Mouse (Mus musculus) liver, embryonic 16.5 days (tissue): Measurements from ENCODE around the gene Mtus2. TPM values are rescaled to one million over a fixed set of nuclear protein-coding genes. Genes with fewer than 3 reads are reported as not detected.
A peak's percentile ranks its signal among the peaks of the same experiment; 100 is the strongest.

ENCODE experiments used
- ATAC-seq: fragments of 200-750 bp; cut with Nextera tagmentation; 2 replicates; pipeline ENCODE4 v1.8.0; 2017; ENCODE audit warnings: low read depth, mild to moderate bottlenecking, moderate number of reproducible peaks, moderate library complexity
- H3K27ac ChIP-seq: fragments of 300-500 bp; sonication (generic); 2 replicates; pipeline ENCODE4 v1.5.1; 2014; ENCODE audit warnings: mild to moderate bottlenecking, low read length
- H3K27me3 ChIP-seq: fragments of 300-500 bp; sonication (generic); 2 replicates; pipeline ENCODE4 v1.6.1; 2014; ENCODE audit warnings: low read depth, low read length, mixed read lengths; ENCODE audit not compliant: control insufficient read depth, insufficient read depth
- H3K36me3 ChIP-seq: fragments of 300-500 bp; sonication (generic); 2 replicates; pipeline ENCODE4 v1.6.1; 2014; ENCODE audit warnings: mild to moderate bottlenecking; ENCODE audit not compliant: control insufficient read depth, insufficient read depth
- H3K4me1 ChIP-seq: fragments of 300-500 bp; sonication (generic); 2 replicates; pipeline ENCODE4 v1.6.1; 2014; ENCODE audit warnings: low read depth, low read length, mixed read lengths; ENCODE audit not compliant: control insufficient read depth
- H3K4me2 ChIP-seq: fragments of 300-500 bp; sonication (generic); 2 replicates; pipeline ENCODE4 v1.6.1; 2014; ENCODE audit warnings: low read depth, low read length, mixed read lengths
- H3K4me3 ChIP-seq: fragments of 300-500 bp; sonication (generic); 2 replicates; pipeline ENCODE4 v1.5.1; 2014; ENCODE audit warnings: low read depth, mild to moderate bottlenecking, low read length
- H3K9ac ChIP-seq: fragments of 300-500 bp; sonication (generic); 2 replicates; pipeline ENCODE4 v1.6.1; 2014; ENCODE audit warnings: low read depth, low read length
- H3K9me3 ChIP-seq: fragments of 300-500 bp; sonication (generic); replicated peaks from 2 replicates; pipeline ENCODE4 v1.6.1; 2016; ENCODE audit warnings: low read length; ENCODE audit not compliant: control insufficient read depth
- WGBS: fragments of 180-500 bp; shearing (Covaris S2); extraction: QIAGEN DNeasy Blood & Tissue Kit; methylation state at CpG from one replicate; pipeline ENCODE4 v1.1.7; 2014; ENCODE audit not compliant: insufficient replicate concordance; 5-methylcytosine and 5-hydroxymethylcytosine counted together
- polyA plus RNA-seq: library from polyadenylated mRNA; unstranded; fragments of >200 nt; fragmentation: Nextera tagmentation; extraction: Ambion mirVana; gene quantifications from 2 replicates; pipeline ENCODE4 v1.2.1, GENCODE M21; 2015

The Mtus2 gene
- polyA plus RNA-seq, 1 experiment from 2014 or later = 0.72 TPM

- no peak overlapping the region for H3K4me3 ChIP-seq
- peaks cover 11% of the 10 kb centered on the region for H3K36me3 ChIP-seq
- 81% methylated on average over 3 of the region's 3 CpGs for WGBS
- H3K4me1 ChIP-seq = no peaks in the 10 kb centered on the region; the same call in 1 of the 2 replicates
- H3K27ac ChIP-seq = no peak overlapping the region
- no peak overlapping the region for H3K9ac ChIP-seq
- H3K9me3 ChIP-seq = no peaks in the 10 kb centered on the region
- no peak for ATAC-seq
- no peaks in the 10 kb centered on the region for H3K27me3 ChIP-seq
- H3K4me2 ChIP-seq = no peak overlapping the region
Measured at GRCm38 (mm10) chr5:148328982-148329381, 371.9 kb downstream of the Mtus2 start.

DNA sequence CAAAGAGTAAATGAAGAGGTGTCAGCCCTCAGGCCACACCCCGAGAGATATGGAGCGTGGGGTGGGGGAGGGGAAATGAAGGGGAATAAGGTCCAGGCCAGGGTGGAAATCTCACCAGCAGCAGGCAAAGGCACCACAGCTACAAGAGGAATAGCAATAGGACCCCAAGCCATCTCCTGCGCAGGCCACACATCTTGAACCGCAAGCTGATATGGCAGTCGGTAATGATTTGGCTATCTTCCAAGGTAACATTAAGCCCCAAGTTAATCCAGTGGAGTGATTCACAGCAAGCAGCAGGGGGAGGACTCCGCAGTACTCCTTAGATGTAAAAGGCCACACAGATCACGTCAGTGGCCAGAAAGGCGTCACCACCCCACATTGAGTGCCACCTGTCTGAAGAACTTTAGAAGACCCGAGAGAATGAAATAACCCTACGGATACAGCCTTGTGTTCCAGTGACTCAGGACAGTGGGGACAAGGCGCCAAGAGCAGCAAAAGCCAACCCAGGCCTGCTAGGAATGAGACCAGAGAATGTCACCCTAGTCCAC is 374.2 kb downstream of the Mtus2 start:
- H3K27ac ChIP-seq = no peak overlapping the region
- no peak overlapping the region for H3K4me3 ChIP-seq
- no peaks in the 10 kb centered on the region; the same call in 1 of the 2 replicates for H3K4me1 ChIP-seq
- no peak overlapping the region for H3K4me2 ChIP-seq
- H3K9me3 ChIP-seq = no peaks in the 10 kb centered on the region
- 80% methylated on average over 11 of the region's 11 CpGs for WGBS
- no peak overlapping the region for H3K9ac ChIP-seq
- peaks cover 17% of the 10 kb centered on the region for H3K36me3 ChIP-seq
- H3K27me3 ChIP-seq = no peaks in the 10 kb centered on the region
- no peak for ATAC-seq

GRCm38 (mm10) chr5:148331926-148332621 is 375.0 kb downstream of the Mtus2 start:
- Histone ChIP-seq H3K9me3 (no peaks in the 10 kb centered on the region), H3K9ac (no peak overlapping the region), H3K4me3 (no peak overlapping the region), H3K27me3 (no peaks in the 10 kb centered on the region), H3K4me2 (no peak overlapping the region), H3K36me3 (peaks cover 17% of the 10 kb centered on the region), H3K27ac (no peak overlapping the region), H3K4me1 (no peaks in the 10 kb centered on the region; the same call in 1 of the 2 replicates)
- no peak; the same call in 1 of the 2 replicates for ATAC-seq
- WGBS = 90% methylated on average over 18 of the region's 18 CpGs

DNA sequence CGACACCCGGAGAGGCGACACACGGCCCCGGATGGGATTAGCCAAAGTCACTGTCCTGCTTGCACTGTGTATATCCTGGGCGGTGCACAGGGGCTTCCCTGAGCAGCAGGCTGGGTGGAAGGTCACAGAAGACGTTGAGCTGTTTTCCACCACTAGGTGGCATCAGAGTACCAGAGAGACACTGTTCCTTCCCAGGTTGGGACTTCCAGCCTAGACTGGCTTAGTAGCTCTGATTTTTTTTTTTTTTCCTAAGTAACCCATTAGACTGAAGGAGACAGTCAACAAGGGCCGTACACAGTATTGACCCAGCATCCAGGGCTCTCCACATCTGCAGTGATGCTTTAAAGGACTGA is 375.5 kb downstream of the Mtus2 start:
- no peak overlapping the region for H3K9ac ChIP-seq
- peak; percentile 23; the same call in 1 of the 2 replicates for ATAC-seq
- H3K27ac ChIP-seq = no peak overlapping the region
- WGBS = 57% methylated on average over 8 of the region's 8 CpGs
- no peaks in the 10 kb centered on the region for H3K27me3 ChIP-seq
- no peaks in the 10 kb centered on the region; the same call in 1 of the 2 replicates for H3K4me1 ChIP-seq
- no peak overlapping the region for H3K4me2 ChIP-seq
- H3K4me3 ChIP-seq = no peak overlapping the region
- peaks cover 17% of the 10 kb centered on the region for H3K36me3 ChIP-seq
- H3K9me3 ChIP-seq = no peaks in the 10 kb centered on the region

DNA sequence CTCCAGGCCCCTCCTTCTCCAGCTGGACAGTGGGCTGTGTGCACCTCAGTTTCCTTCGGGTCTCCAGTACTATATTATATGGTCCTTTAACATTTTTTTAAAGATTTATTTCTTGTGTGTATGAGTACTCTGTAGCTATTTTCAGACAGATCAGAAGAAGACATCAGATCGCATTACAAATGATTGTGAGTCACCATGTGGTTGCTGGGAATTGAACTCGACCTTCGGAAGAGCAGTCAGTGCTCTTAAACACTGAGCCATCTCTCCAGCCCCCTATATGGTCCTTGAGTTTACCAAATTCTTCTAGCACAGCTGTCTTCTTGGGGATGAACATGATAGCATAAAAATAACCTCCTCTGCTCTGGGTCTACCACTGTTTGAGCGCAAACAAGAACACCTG is 382.0 kb downstream of the Mtus2 start:
- 80% methylated on average over 5 of the region's 5 CpGs for WGBS
- Histone ChIP-seq H3K4me1 (no peaks in the 10 kb centered on the region), H3K27me3 (no peaks in the 10 kb centered on the region), H3K9me3 (no peaks in the 10 kb centered on the region), H3K4me3 (no peak overlapping the region), H3K9ac (no peak overlapping the region), H3K4me2 (no peak overlapping the region), H3K36me3 (peaks cover 11% of the 10 kb centered on the region), H3K27ac (no peak overlapping the region)
- ATAC-seq = no peak

GRCm38 (mm10) chr5:148342061-148342741 is 385.1 kb downstream of the Mtus2 start:
- no peak overlapping the region for H3K4me2 ChIP-seq
- H3K36me3 ChIP-seq = peaks cover 5% of the 10 kb centered on the region
- ATAC-seq = peak; percentile 78
- no peaks in the 10 kb centered on the region for H3K9me3 ChIP-seq
- H3K4me3 ChIP-seq = no peak overlapping the region
- no peak overlapping the region for H3K27ac ChIP-seq
- H3K4me1 ChIP-seq = no peaks in the 10 kb centered on the region
- 39% methylated on average over 26 of the region's 26 CpGs for WGBS
- no peak overlapping the region for H3K9ac ChIP-seq
- H3K27me3 ChIP-seq = no peaks in the 10 kb centered on the region

DNA sequence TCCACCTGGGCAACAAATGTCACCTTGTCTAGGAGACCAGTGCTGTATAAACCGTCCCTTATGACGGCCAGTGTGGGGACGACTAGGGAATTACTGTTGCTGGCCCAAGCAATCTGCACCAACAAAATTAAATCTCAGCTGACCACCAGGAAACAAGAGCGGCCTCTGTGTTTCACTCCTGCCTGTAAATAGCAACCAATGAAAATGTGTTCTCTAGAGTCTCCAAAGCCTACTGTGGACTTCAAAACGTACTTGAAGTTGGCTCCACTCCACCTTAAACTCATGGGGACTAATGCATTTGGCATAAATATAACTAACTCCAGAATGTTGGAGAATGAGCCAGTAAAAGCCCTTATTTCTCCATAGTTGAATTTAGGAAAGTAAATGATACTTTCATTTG is 387.3 kb downstream of the Mtus2 start:
- Histone ChIP-seq H3K27ac (no peak overlapping the region), H3K4me1 (no peaks in the 10 kb centered on the region), H3K9ac (no peak overlapping the region), H3K4me3 (no peak overlapping the region), H3K36me3 (peaks cover 5% of the 10 kb centered on the region), H3K4me2 (no peak overlapping the region), H3K27me3 (no peaks in the 10 kb centered on the region), H3K9me3 (no peaks in the 10 kb centered on the region)
- no peak for ATAC-seq
- WGBS = 73% methylated on average over 5 of the region's 5 CpGs

DNA sequence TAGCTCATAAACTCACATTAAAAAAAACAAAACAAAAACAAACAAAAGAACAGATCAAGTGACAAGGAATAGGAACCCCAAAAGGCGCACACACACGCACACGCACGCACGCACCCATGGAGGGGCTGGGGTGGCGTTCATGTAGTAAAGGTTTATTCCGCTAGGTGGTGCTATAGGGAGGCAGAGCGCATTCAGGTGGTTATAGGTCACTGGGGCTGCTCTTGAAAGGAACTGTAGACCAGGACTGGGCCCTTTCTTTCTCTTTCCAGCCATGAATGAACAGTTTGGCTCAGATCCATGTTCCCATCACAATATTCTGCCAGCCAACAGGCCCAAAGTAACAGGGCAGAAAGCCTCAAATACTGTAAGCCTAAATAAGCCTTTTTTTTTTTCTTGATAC is 389.4 kb downstream of the Mtus2 start:
- Histone ChIP-seq H3K36me3 (peaks cover 3% of the 10 kb centered on the region), H3K4me2 (no peak overlapping the region), H3K27me3 (no peaks in the 10 kb centered on the region), H3K27ac (no peak overlapping the region), H3K4me3 (no peak overlapping the region), H3K9me3 (no peaks in the 10 kb centered on the region), H3K9ac (no peak overlapping the region), H3K4me1 (no peaks in the 10 kb centered on the region)
- no peak for ATAC-seq
- WGBS = 81% methylated on average over 8 of the region's 8 CpGs

- no peak overlapping the region for H3K4me3 ChIP-seq
- no peak overlapping the region for H3K27ac ChIP-seq
- no peak for ATAC-seq
- WGBS = 83% methylated on average over 8 of the region's 8 CpGs
- H3K36me3 ChIP-seq = peaks cover 5% of the 10 kb centered on the region
- H3K9me3 ChIP-seq = no peaks in the 10 kb centered on the region
- no peaks in the 10 kb centered on the region for H3K4me1 ChIP-seq
- no peak overlapping the region for H3K4me2 ChIP-seq
- H3K9ac ChIP-seq = no peak overlapping the region
- no peaks in the 10 kb centered on the region for H3K27me3 ChIP-seq
Measured at GRCm38 (mm10) chr5:148348153-148348552, 391.0 kb downstream of the Mtus2 start.
